Mouse (Mus musculus) cerebellum, adult 2 months (tissue): ENCODE measurements at regions not wholly inside any gene's neighbourhood (a gene's known extent, or its start where the extent isn't known, plus 50 kb on each side); places are given as distances from the start of the nearest gene placed in this dataset.

Experiments
- DNase-seq, 2 experiments: peaks; one replicate each; pipeline ENCODE4 v3.0.0; 2021
- H3K27ac ChIP-seq: fragments of 200-500 bp; 2 replicates; pipeline ENCODE4 v1.5.1; 2012; ENCODE audit warnings: low read length, control low read depth, inconsistent platforms; ENCODE audit not compliant: insufficient read depth
- H3K27me3 ChIP-seq: fragments of 200-500 bp; 2 replicates; pipeline ENCODE4 v1.6.1; 2012; ENCODE audit warnings: inconsistent platforms, mild to moderate bottlenecking, low read length, moderate library complexity; ENCODE audit not compliant: control insufficient read depth, insufficient read depth
- H3K4me1 ChIP-seq: fragments of 200-500 bp; 2 replicates; pipeline ENCODE4 v1.6.1; 2011; ENCODE audit warnings: low read length; ENCODE audit not compliant: control insufficient read depth, insufficient read depth
- H3K4me3 ChIP-seq: fragments of 200-500 bp; replicated peaks from 2 replicates; pipeline ENCODE3; 2011; ENCODE audit warnings: mild to moderate bottlenecking, low read depth, low read length, control low read depth; ENCODE audit not compliant: insufficient read depth
- CTCF ChIP-seq: fragments of 200-500 bp; IDR thresholded peaks from 2 replicates; pipeline ENCODE4 v1.5.1; 2011; ENCODE audit warnings: low read depth, mild to moderate bottlenecking, control low read depth, low read length, moderate library complexity, borderline replicate concordance; ENCODE audit not compliant: insufficient read depth
- POLR2A ChIP-seq: fragments of 200-500 bp; IDR thresholded peaks from 2 replicates; pipeline ENCODE4 v1.6.1; 2011; ENCODE audit warnings: low read length, control low read depth, borderline replicate concordance; ENCODE audit not compliant: insufficient read depth
- WGBS: fragments of 180-500 bp; shearing (Covaris S2); methylation state at CpG from one replicate; pipeline ENCODE4 v1.1.7; 2018; 5-methylcytosine and 5-hydroxymethylcytosine counted together

DNA sequence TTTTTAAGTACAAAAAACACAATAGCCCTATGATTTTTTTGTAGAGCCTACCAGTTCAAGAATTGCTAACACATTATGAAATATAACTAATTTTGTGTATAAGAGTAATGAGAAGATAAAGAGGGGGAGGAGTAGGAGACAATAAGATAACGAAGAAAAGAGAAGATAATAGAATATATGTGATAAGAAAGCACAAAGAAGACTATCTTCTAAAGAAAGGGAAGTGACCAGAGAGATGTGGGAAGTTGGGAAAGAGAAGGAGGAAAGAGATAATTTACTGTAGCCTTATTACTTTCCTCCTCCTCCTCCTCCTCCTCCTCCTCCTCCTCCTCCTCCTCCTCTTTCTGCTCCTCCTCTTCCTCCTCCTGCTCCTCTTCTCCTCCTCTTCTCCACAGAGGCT is 486.1 kb downstream of the Slco4c1 start:
- no peaks in the 10 kb centered on the region for H3K4me1 ChIP-seq
- no peak overlapping the region for H3K27ac ChIP-seq
- no peak for DNase-seq
- H3K4me3 ChIP-seq, result no peak overlapping the region
- TF ChIP-seq CTCF (no peak), POLR2A (no peak)
- no peaks in the 10 kb centered on the region for H3K27me3 ChIP-seq
- WGBS, result 91% methylated on average over 1 of the region's 1 CpGs

DNA sequence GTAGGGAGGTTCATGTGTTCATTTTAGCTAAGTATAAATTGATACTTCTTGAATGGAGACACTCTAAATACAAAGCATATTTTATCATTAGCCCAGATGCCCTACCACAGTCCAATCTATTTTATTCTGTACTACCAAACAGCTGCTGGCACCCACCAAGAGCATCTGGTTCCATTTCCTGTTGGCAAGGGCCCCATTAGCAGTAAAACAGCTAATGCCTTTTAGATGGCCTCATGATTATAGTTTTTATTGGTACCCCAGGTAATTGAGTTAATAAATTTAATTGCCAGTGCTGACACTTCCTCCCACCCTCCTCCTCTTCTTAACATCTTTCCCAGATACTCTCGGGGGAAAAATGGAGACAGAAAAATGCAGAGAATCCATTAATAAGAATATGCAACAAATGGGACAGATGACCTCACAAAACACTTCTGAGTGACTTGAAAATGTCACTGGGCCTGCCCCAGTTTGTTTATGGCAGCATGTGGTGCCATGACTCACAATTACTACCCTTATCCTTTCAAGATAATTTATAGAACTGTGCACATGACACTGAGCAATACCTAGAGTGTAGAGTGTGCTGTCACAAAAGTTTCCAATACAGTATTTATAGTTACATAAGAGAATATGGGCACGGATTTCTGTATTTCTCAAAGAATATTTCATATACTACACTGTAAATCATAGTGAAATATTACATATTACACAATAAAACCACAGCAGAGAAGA is 509.1 kb downstream of the Slco4c1 start:
- Histone ChIP-seq H3K27me3 (no peaks in the 10 kb centered on the region), H3K4me3 (no peak overlapping the region), H3K27ac (no peak overlapping the region), H3K4me1 (no peaks in the 10 kb centered on the region)
- TF ChIP-seq POLR2A (no peak), CTCF (no peak)
- WGBS, result 68% methylated on average over 2 of the region's 2 CpGs
- DNase-seq, result no peak

DNA sequence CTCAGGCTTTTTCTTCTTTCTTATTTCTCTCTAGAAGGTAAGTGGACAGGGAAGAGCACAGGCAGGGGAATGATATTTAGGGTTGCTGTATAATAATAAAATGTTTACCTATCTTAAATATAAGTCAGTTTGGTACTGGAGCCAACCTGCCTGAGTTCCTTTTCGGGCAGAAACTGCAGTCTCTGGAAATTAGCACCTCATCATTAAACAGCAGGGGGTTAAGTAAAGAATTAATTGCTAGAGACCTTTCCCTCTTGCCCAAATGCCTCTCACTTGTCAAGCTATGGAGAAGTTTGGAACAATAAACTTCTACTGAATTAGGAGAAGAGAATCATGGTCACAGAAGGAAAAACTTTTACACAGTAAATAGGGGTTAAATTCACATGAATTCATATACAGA is 524.7 kb downstream of the Slco4c1 start:
- H3K4me1 ChIP-seq, result no peaks in the 10 kb centered on the region
- H3K4me3 ChIP-seq, result no peak overlapping the region
- no peak for DNase-seq
- no peaks in the 10 kb centered on the region for H3K27me3 ChIP-seq
- 9% methylated on average over 1 of the region's 1 CpGs for WGBS
- no peak for TF ChIP-seq CTCF
- no peak for TF ChIP-seq POLR2A
- H3K27ac ChIP-seq, result no peak overlapping the region

DNA sequence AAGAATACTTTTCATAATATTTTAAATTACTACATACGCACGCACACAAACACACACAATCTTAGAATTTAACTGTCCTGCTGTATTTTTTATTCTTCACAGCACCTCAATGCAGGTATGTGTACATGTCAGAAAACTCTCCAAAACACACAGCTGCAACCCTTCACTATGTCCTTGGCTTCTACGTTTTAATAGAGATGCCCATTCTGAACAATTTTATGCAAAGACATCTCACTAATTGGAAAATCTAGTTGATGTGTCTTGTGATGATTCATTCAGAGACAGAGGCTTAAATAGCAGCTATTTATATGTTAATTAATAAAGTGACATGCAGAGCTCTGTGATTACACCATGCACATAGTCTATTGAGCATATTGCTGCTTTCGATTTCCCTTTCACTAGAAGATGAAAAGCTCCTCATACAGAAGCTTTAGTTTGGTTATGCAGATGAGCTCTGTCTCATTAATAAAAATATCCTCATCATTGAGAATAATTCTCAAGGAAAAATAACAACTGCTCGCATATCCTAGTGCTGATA is 525.4 kb downstream of the Slco4c1 start:
- H3K27me3 ChIP-seq, result no peaks in the 10 kb centered on the region
- 39% methylated on average over 5 of the region's 5 CpGs for WGBS
- H3K4me1 ChIP-seq, result no peaks in the 10 kb centered on the region

DNA sequence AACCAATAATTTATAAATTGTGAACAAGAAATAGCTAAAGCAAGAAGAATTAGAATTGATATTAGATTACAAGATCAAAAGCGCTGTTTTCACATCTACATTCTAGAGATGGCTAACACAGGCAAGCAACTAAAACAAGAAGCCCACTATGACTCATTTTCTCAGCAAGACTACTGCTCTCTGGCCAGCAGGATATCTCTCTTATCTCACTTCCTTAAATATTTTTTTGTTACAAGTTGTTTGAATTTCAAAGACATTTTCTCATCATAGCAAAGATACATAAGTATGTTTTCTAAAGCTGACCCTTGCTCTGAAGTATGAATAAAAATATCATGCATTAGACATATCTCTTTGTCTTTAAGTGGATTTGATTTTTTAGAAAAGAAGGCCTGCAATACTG is 556.2 kb downstream of the Slco4c1 start:
- 90% methylated on average over 1 of the region's 1 CpGs for WGBS
- DNase-seq, result no peak
- no peak overlapping the region for H3K27ac ChIP-seq
- no peak for TF ChIP-seq POLR2A
- no peak for TF ChIP-seq CTCF
- no peaks in the 10 kb centered on the region for H3K4me1 ChIP-seq
- no peaks in the 10 kb centered on the region for H3K27me3 ChIP-seq
- H3K4me3 ChIP-seq, result no peak overlapping the region

More for the DNA sequence above, 525.4 kb downstream of the Slco4c1 start:
- Histone ChIP-seq H3K27ac (no peak overlapping the region), H3K4me3 (no peak overlapping the region)
- no peak for DNase-seq
- TF ChIP-seq POLR2A (no peak), CTCF (no peak)

DNA sequence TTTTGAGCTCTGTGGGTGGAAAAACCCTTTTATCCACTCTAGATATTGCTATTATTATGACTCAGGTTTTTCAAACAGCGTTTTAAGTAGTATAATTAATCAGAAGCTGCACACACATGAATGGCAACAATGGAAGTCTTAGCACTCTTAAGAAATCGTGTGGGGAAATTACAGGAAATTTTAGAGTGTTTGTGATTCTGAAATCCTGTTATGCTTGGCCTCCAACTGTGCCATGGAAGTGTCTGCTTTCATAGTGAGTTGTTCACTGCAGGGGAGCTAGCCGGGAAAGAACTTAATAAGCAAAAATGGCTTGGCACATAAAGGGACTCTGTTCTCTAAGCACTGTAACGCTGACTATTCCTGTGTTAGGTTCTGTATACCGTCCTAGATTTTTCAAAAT is 570.7 kb downstream of the Slco4c1 start:
- peak in 1 of 2 experiments; percentile 1 for DNase-seq
- no peaks in the 10 kb centered on the region for H3K27me3 ChIP-seq
- WGBS, result 5% methylated on average over 5 of the region's 5 CpGs
- no peak overlapping the region for H3K27ac ChIP-seq
- TF ChIP-seq CTCF (no peak), POLR2A (no peak)
- H3K4me1 ChIP-seq, result no peaks in the 10 kb centered on the region
- no peak overlapping the region for H3K4me3 ChIP-seq

DNA sequence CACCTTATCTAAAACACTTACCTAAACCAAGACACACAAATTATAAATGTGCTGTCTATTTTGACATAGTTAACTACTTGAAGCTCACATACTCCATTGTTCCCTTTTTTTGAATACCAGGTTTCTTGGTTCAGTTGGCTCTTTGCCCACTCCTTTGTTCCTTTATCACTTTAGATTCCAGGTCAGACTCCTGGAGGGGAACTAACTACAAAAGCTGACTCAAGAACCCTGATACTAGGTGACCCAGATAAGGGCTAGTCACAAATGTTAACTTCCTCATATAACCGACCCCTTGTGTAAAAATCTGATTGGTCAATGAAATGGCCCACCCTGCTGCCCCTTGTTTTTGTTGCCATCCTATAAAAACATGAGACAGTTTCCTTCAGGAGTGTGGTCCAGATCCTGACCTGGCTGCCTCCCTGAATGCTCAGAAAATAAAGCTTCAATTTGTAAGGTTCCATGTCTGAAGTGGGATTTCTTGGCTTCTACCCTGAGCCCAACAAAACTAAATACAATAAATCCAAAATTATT is 593.9 kb downstream of the Slco4c1 start:
- Histone ChIP-seq H3K4me3 (no peak overlapping the region), H3K4me1 (no peaks in the 10 kb centered on the region), H3K27me3 (no peaks in the 10 kb centered on the region), H3K27ac (no peak overlapping the region)
- WGBS, result 90% methylated on average over 1 of the region's 1 CpGs
- no peak for TF ChIP-seq CTCF
- TF ChIP-seq POLR2A, result no peak
- no peak for DNase-seq

DNA sequence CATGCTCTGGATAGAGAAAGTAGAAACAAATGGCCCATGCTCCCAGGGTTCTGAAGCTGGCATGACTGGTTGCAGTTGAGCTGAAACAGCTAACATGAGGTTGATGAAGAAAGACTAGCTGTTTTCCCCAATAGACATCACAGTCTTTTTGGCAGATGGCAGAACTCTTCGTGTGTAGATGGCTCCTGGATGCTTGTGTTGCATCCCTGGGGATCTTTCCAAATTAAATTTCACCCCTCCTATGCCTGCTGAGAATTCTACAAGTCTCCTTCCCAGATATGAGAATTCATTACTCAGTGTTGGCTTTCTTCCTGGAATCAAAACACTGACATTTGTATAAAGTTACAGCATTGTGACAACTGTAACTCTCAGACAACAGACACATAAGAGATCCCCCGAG is 595.3 kb downstream of the Slco4c1 start:
- Histone ChIP-seq H3K27ac (no peak overlapping the region), H3K4me3 (no peak overlapping the region), H3K4me1 (no peaks in the 10 kb centered on the region), H3K27me3 (no peaks in the 10 kb centered on the region)
- TF ChIP-seq CTCF, result no peak
- TF ChIP-seq POLR2A, result no peak
- DNase-seq, result peak in 1 of 2 experiments; percentile 1
- WGBS, result 9% methylated on average over 2 of the region's 2 CpGs
